Mouse (Mus musculus): ENCODE results near the gene Rhox4c. TPM values are rescaled to one million over a fixed set of nuclear protein-coding genes. Genes with fewer than 3 reads are reported as not detected.
"Not testable (repeated sequence)": the region's sequence is repeated elsewhere in the genome, so short reads cannot be mapped to it uniquely, and the experiment has no call there.

The Rhox4c gene
- not detected in 2 replicates for total RNA-seq (2014; rRNA removed)
- polyA plus RNA-seq (2012; rRNA removed), result not detected in 2 replicates

- not testable (repeated sequence) for H3K27me3 ChIP-seq (ENCODE audit: control insufficient read depth, insufficient read depth, low read length); H3K4me1 ChIP-seq (ENCODE audit: control insufficient read depth, insufficient read depth, low read length); H3K36me3 ChIP-seq (ENCODE audit: control insufficient read depth, insufficient read depth, low read length); H3K4me3 ChIP-seq (ENCODE audit: insufficient read depth, low read depth, low read length); H3K9ac ChIP-seq (ENCODE audit: low read depth, low read length); H3K27ac ChIP-seq (replicated peaks; ENCODE audit: insufficient read depth, low read depth, low read length); DNase-seq (ENCODE audit: extremely low read depth, low read depth, low spot score); H3K79me2 ChIP-seq (ENCODE audit: control insufficient read depth, insufficient read depth, low read length)
- WGBS, result 92% methylated on average over 14 of the region's 14 CpGs
Observed at GRCm38 (mm10) chrX:37480037-37480436, at the start of gene Rhox4c. Gene Rhox4c (plus strand): TSS chrX:37480337.

- not testable (repeated sequence) for H3K27ac ChIP-seq (replicated peaks; ENCODE audit: insufficient read depth, low read depth, low read length); H3K36me3 ChIP-seq (ENCODE audit: control insufficient read depth, insufficient read depth, low read length); H3K79me2 ChIP-seq (ENCODE audit: control insufficient read depth, insufficient read depth, low read length); DNase-seq (ENCODE audit: extremely low read depth, low read depth, low spot score); H3K4me3 ChIP-seq (ENCODE audit: insufficient read depth, low read depth, low read length); H3K27me3 ChIP-seq (ENCODE audit: control insufficient read depth, insufficient read depth, low read length); H3K9ac ChIP-seq (ENCODE audit: low read depth, low read length); H3K4me1 ChIP-seq (ENCODE audit: control insufficient read depth, insufficient read depth, low read length)
- WGBS, result 89% methylated on average over 14 of the region's 15 CpGs
Observed at GRCm38 (mm10) chrX:37432194-37432593, 47.9 kb upstream of the Rhox4c start, which contains the start of gene Rhox4b. Gene Rhox4b (plus strand): TSS chrX:37432494.

- not testable (repeated sequence) for DNase-seq (ENCODE audit: extremely low read depth, low read depth, low spot score); H3K4me1 ChIP-seq (ENCODE audit: control insufficient read depth, insufficient read depth, low read length); H3K36me3 ChIP-seq (ENCODE audit: control insufficient read depth, insufficient read depth, low read length); H3K4me3 ChIP-seq (ENCODE audit: insufficient read depth, low read depth, low read length); H3K9ac ChIP-seq (ENCODE audit: low read depth, low read length); H3K27ac ChIP-seq (replicated peaks; ENCODE audit: insufficient read depth, low read depth, low read length); H3K27me3 ChIP-seq (ENCODE audit: control insufficient read depth, insufficient read depth, low read length); H3K79me2 ChIP-seq (ENCODE audit: control insufficient read depth, insufficient read depth, low read length)
- 94% methylated on average over 3 of the region's 10 CpGs for WGBS
Observed at GRCm38 (mm10) chrX:37453380-37453779, 26.8 kb upstream of the Rhox4c start, which contains the start of gene Rhox2c. Gene Rhox2c (plus strand): TSS chrX:37453680.

DNA sequence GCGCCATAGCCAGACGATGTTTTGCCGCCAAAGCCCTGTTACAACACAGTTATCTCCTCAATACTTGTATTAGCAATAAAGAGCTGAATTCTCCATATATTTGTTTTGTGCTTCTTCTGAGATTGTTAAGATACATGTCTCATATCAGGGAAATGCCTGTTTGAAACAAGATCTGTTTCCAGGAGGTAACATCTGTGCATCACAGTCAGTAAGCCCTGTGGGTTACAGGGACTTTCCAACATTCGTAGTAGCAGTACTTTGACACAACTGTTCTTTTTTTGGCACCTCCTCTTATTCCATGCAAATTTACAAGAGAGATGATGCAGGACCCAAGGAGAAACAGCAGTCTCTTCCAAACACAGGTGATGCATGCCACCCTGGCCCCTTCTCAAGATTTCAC, 21.9 kb upstream of the Rhox4c start, which contains the start of gene Rhox3c:
Rhox3c (plus strand) TSS at position 301 of the 400 bp plus-strand sequence.
- H3K27me3 ChIP-seq (ENCODE audit: control insufficient read depth, insufficient read depth, low read length); H3K4me3 ChIP-seq (ENCODE audit: insufficient read depth, low read depth, low read length); H3K27ac ChIP-seq (replicated peaks; ENCODE audit: insufficient read depth, low read depth, low read length); H3K4me1 ChIP-seq (ENCODE audit: control insufficient read depth, insufficient read depth, low read length); H3K36me3 ChIP-seq (ENCODE audit: control insufficient read depth, insufficient read depth, low read length); H3K79me2 ChIP-seq (ENCODE audit: control insufficient read depth, insufficient read depth, low read length); DNase-seq (ENCODE audit: extremely low read depth, low read depth, low spot score); H3K9ac ChIP-seq (ENCODE audit: low read depth, low read length): not testable (repeated sequence)
- 95% methylated on average over 3 of the region's 4 CpGs for WGBS

- H3K4me1 ChIP-seq (ENCODE audit: control insufficient read depth, insufficient read depth, low read length); H3K9ac ChIP-seq (ENCODE audit: low read depth, low read length); H3K27ac ChIP-seq (replicated peaks; ENCODE audit: insufficient read depth, low read depth, low read length); H3K36me3 ChIP-seq (ENCODE audit: control insufficient read depth, insufficient read depth, low read length); H3K27me3 ChIP-seq (ENCODE audit: control insufficient read depth, insufficient read depth, low read length); DNase-seq (ENCODE audit: extremely low read depth, low read depth, low spot score); H3K79me2 ChIP-seq (ENCODE audit: control insufficient read depth, insufficient read depth, low read length); H3K4me3 ChIP-seq (ENCODE audit: insufficient read depth, low read depth, low read length): not testable (repeated sequence)
- 94% methylated on average over 11 of the region's 18 CpGs for WGBS
Observed at GRCm38 (mm10) chrX:37514059-37514458, 33.9 kb downstream of the Rhox4c start, which contains the start of gene Rhox4d. Gene Rhox4d (plus strand): TSS chrX:37514359.

DNA sequence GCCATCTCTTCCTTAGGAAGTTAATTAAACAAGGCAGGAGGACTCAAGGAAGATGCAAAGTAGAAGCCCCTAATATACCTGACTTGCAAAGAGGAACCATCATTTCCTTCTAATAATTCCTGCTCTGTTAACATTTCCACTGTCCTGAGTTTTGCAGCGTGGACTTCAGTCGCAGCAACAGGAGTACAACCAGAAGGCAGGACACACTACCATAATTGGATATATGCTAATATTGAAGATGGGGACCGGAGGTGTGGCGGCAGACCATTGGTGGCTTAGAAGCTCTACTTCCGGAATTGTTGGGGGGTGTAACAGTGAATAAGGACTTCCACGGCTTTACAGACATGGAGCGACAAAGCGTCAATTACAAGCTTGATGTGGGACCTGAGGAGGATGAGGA, 50.0 kb downstream of the Rhox4c start, which contains the start of gene Rhox2e:
Rhox2e (plus strand) TSS at position 301 of the 400 bp plus-strand sequence.
- not testable (repeated sequence) for H3K4me3 ChIP-seq (ENCODE audit: insufficient read depth, low read depth, low read length); H3K36me3 ChIP-seq (ENCODE audit: control insufficient read depth, insufficient read depth, low read length); DNase-seq (ENCODE audit: extremely low read depth, low read depth, low spot score); H3K27me3 ChIP-seq (ENCODE audit: control insufficient read depth, insufficient read depth, low read length); H3K4me1 ChIP-seq (ENCODE audit: control insufficient read depth, insufficient read depth, low read length); H3K27ac ChIP-seq (replicated peaks; ENCODE audit: insufficient read depth, low read depth, low read length); H3K9ac ChIP-seq (ENCODE audit: low read depth, low read length); H3K79me2 ChIP-seq (ENCODE audit: control insufficient read depth, insufficient read depth, low read length)
- WGBS, result 86% methylated on average over 2 of the region's 8 CpGs

Other genes with a start within 250 kb of the Rhox4c start
- gene Rhox2a, start 235.4 kb upstream of the Rhox4c start, total RNA-seq (2014; rRNA removed), result not detected in 2 replicates
- gene Rhox2a, start 235.4 kb upstream of the Rhox4c start, polyA plus RNA-seq (2012; rRNA removed), result not detected in 2 replicates
- gene Rhox3a, start 230.4 kb upstream of the Rhox4c start, total RNA-seq (2014; rRNA removed), result not detected in 2 replicates
- not detected in 2 replicates for gene Rhox3a, start 230.4 kb upstream of the Rhox4c start, polyA plus RNA-seq (2012; rRNA removed)
- not detected in 2 replicates for gene Rhox4a, start 215.0 kb upstream of the Rhox4c start, total RNA-seq (2014; rRNA removed)
- not detected in 2 replicates for gene Rhox4a, start 215.0 kb upstream of the Rhox4c start, polyA plus RNA-seq (2012; rRNA removed)
- not detected in 2 replicates for gene Rhox3a2, start 100.3 kb upstream of the Rhox4c start, total RNA-seq (2014; rRNA removed)
- not detected in 2 replicates for gene Rhox3a2, start 100.3 kb upstream of the Rhox4c start, polyA plus RNA-seq (2012; rRNA removed)
- not detected in 2 replicates for gene Rhox4a2, start 89.5 kb upstream of the Rhox4c start, total RNA-seq (2014; rRNA removed)
- gene Rhox4a2, start 89.5 kb upstream of the Rhox4c start, polyA plus RNA-seq (2012; rRNA removed), result not detected in 2 replicates
- not detected in 2 replicates for gene Rhox2b, start 68.3 kb upstream of the Rhox4c start, total RNA-seq (2014; rRNA removed)
- gene Rhox2b, start 68.3 kb upstream of the Rhox4c start, polyA plus RNA-seq (2012; rRNA removed), result not detected in 2 replicates
- gene Rhox4b, start 47.8 kb upstream of the Rhox4c start, total RNA-seq (2014; rRNA removed), result not detected in 2 replicates
- not detected in 2 replicates for gene Rhox4b, start 47.8 kb upstream of the Rhox4c start, polyA plus RNA-seq (2012; rRNA removed)
- gene Rhox2c, start 26.7 kb upstream of the Rhox4c start, total RNA-seq (2014; rRNA removed), result not detected in 2 replicates
- gene Rhox2c, start 26.7 kb upstream of the Rhox4c start, polyA plus RNA-seq (2012; rRNA removed), result not detected in 2 replicates
- not detected in 2 replicates for gene Rhox3c, start 21.8 kb upstream of the Rhox4c start, total RNA-seq (2014; rRNA removed)
- gene Rhox3c, start 21.8 kb upstream of the Rhox4c start, polyA plus RNA-seq (2012; rRNA removed), result not detected in 2 replicates
- not detected in 2 replicates for gene Rhox2d, start 13.1 kb downstream of the Rhox4c start, total RNA-seq (2014; rRNA removed)
- not detected in 2 replicates for gene Rhox2d, start 13.1 kb downstream of the Rhox4c start, polyA plus RNA-seq (2012; rRNA removed)
- gene Rhox4d, start 34.0 kb downstream of the Rhox4c start, total RNA-seq (2014; rRNA removed), result not detected in 2 replicates
- not detected in 2 replicates for gene Rhox4d, start 34.0 kb downstream of the Rhox4c start, polyA plus RNA-seq (2012; rRNA removed)
- gene Rhox2e, start 50.1 kb downstream of the Rhox4c start, total RNA-seq (2014; rRNA removed), result not detected in 2 replicates
- gene Rhox2e, start 50.1 kb downstream of the Rhox4c start, polyA plus RNA-seq (2012; rRNA removed), result not detected in 2 replicates
- gene Rhox3e, start 61.7 kb downstream of the Rhox4c start, total RNA-seq (2014; rRNA removed), result not detected in 2 replicates
- gene Rhox3e, start 61.7 kb downstream of the Rhox4c start, polyA plus RNA-seq (2012; rRNA removed), result not detected in 2 replicates
- not detected in 2 replicates for gene Rhox4e, start 77.1 kb downstream of the Rhox4c start, total RNA-seq (2014; rRNA removed)
- not detected in 2 replicates for gene Rhox4e, start 77.1 kb downstream of the Rhox4c start, polyA plus RNA-seq (2012; rRNA removed)
- gene Rhox2f, start 91.1 kb downstream of the Rhox4c start, total RNA-seq (2014; rRNA removed), result not detected in 2 replicates
- not detected in 2 replicates for gene Rhox2f, start 91.1 kb downstream of the Rhox4c start, polyA plus RNA-seq (2012; rRNA removed)
- gene Rhox3f, start 100.7 kb downstream of the Rhox4c start, total RNA-seq (2014; rRNA removed), result not detected in 2 replicates
- not detected in 2 replicates for gene Rhox3f, start 100.7 kb downstream of the Rhox4c start, polyA plus RNA-seq (2012; rRNA removed)
- not detected in 2 replicates for gene Rhox4f, start 127.4 kb downstream of the Rhox4c start, total RNA-seq (2014; rRNA removed)
- gene Rhox4f, start 127.4 kb downstream of the Rhox4c start, polyA plus RNA-seq (2012; rRNA removed), result not detected in 2 replicates
- not detected in 2 replicates for gene Rhox3g, start 148.3 kb downstream of the Rhox4c start, total RNA-seq (2014; rRNA removed)
- not detected in 2 replicates for gene Rhox3g, start 148.3 kb downstream of the Rhox4c start, polyA plus RNA-seq (2012; rRNA removed)
- gene Rhox2g, start 163.1 kb downstream of the Rhox4c start, total RNA-seq (2014; rRNA removed), result not detected in 2 replicates
- not detected in 2 replicates for gene Rhox2g, start 163.1 kb downstream of the Rhox4c start, polyA plus RNA-seq (2012; rRNA removed)
- not detected in 2 replicates for gene Rhox4g, start 171.0 kb downstream of the Rhox4c start, total RNA-seq (2014; rRNA removed)
- not detected in 2 replicates for gene Rhox4g, start 171.0 kb downstream of the Rhox4c start, polyA plus RNA-seq (2012; rRNA removed)
- gene Rhox3h, start 188.4 kb downstream of the Rhox4c start, total RNA-seq (2014; rRNA removed), result not detected in 2 replicates
- not detected in 2 replicates for gene Rhox3h, start 188.4 kb downstream of the Rhox4c start, polyA plus RNA-seq (2012; rRNA removed)
- gene Rhox2h, start 192.9 kb downstream of the Rhox4c start, total RNA-seq (2014; rRNA removed), result not detected in 2 replicates
- not detected in 2 replicates for gene Rhox2h, start 192.9 kb downstream of the Rhox4c start, polyA plus RNA-seq (2012; rRNA removed)